Mouse (Mus musculus): Measurements from ENCODE around the gene Gm20671. TPM values are rescaled to one million over a fixed set of nuclear protein-coding genes. Genes with fewer than 3 reads are reported as not detected.
"Not testable (repeated sequence)": the region's sequence is repeated elsewhere in the genome, so short reads cannot be mapped to it uniquely, and the experiment has no call there.

Gene Gm20671
- polyA plus RNA-seq, 1 experiment from 2014 or later = not detected

- not testable (repeated sequence) for DNase-seq (ENCODE audit: low spot score, missing footprints); H3K27ac ChIP-seq (ENCODE audit: low read depth, low read length); H3K9me3 ChIP-seq (ENCODE audit: control insufficient read depth, low read length); H3K4me1 ChIP-seq (ENCODE audit: control insufficient read depth, insufficient read depth, low read length); H3K4me3 ChIP-seq (ENCODE audit: low read depth, low read length); H3K4me2 ChIP-seq; H3K27me3 ChIP-seq (ENCODE audit: control insufficient read depth, insufficient read depth, low read length); H3K9ac ChIP-seq (ENCODE audit: low read length); ATAC-seq (ENCODE audit: low FRiP score)
- H3K36me3 ChIP-seq (ENCODE audit: control insufficient read depth, insufficient read depth, low read length) = peaks cover 19% of the 10 kb centered on the region
- WGBS = 87% methylated on average over 1 of the region's 1 CpGs
Observed at GRCm38 (mm10) chr5:32828766-32829165, 1.9 kb upstream of the Gm20671 start.

GRCm38 (mm10) chr5:32820471-32820870, 6.4 kb downstream of the Gm20671 start:
- ATAC-seq (ENCODE audit: low FRiP score) (no peak), DNase-seq (ENCODE audit: low spot score, missing footprints) (no peak)
- Histone ChIP-seq H3K9me3 (ENCODE audit: control insufficient read depth, low read length) (no peaks in the 10 kb centered on the region), H3K4me2 (no peak overlapping the region), H3K36me3 (ENCODE audit: control insufficient read depth, insufficient read depth, low read length) (peaks cover 14% of the 10 kb centered on the region), H3K27ac (ENCODE audit: low read depth, low read length) (no peak overlapping the region), H3K4me3 (ENCODE audit: low read depth, low read length) (no peak overlapping the region), H3K4me1 (ENCODE audit: control insufficient read depth, insufficient read depth, low read length) (no peaks in the 10 kb centered on the region), H3K9ac (ENCODE audit: low read length) (no peak overlapping the region), H3K27me3 (ENCODE audit: control insufficient read depth, insufficient read depth, low read length) (no peaks in the 10 kb centered on the region)
- WGBS = 93% methylated on average over 8 of the region's 8 CpGs

- H3K4me3 ChIP-seq (ENCODE audit: low read depth, low read length) = no peak overlapping the region
- no peaks in the 10 kb centered on the region for H3K9me3 ChIP-seq (ENCODE audit: control insufficient read depth, low read length)
- H3K4me2 ChIP-seq = no peak overlapping the region
- no peak for ATAC-seq (ENCODE audit: low FRiP score)
- WGBS = 94% methylated on average over 4 of the region's 4 CpGs
- H3K9ac ChIP-seq (ENCODE audit: low read length) = no peak overlapping the region
- no peaks in the 10 kb centered on the region for H3K4me1 ChIP-seq (ENCODE audit: control insufficient read depth, insufficient read depth, low read length)
- DNase-seq (ENCODE audit: low spot score, missing footprints) = no peak
- H3K27ac ChIP-seq (ENCODE audit: low read depth, low read length) = no peak overlapping the region
- H3K36me3 ChIP-seq (ENCODE audit: control insufficient read depth, insufficient read depth, low read length) = peaks cover 7% of the 10 kb centered on the region
- no peaks in the 10 kb centered on the region for H3K27me3 ChIP-seq (ENCODE audit: control insufficient read depth, insufficient read depth, low read length)
Observed at GRCm38 (mm10) chr5:32815396-32815795, 11.5 kb downstream of the Gm20671 start.

- H3K27ac ChIP-seq (ENCODE audit: low read depth, low read length); DNase-seq (ENCODE audit: low spot score, missing footprints); H3K9ac ChIP-seq (ENCODE audit: low read length); H3K4me3 ChIP-seq (ENCODE audit: low read depth, low read length); H3K36me3 ChIP-seq (ENCODE audit: control insufficient read depth, insufficient read depth, low read length); ATAC-seq (ENCODE audit: low FRiP score); H3K4me1 ChIP-seq (ENCODE audit: control insufficient read depth, insufficient read depth, low read length); H3K9me3 ChIP-seq (ENCODE audit: control insufficient read depth, low read length); H3K4me2 ChIP-seq; H3K27me3 ChIP-seq (ENCODE audit: control insufficient read depth, insufficient read depth, low read length): not testable (repeated sequence)
- WGBS = 75% methylated on average over 1 of the region's 1 CpGs
Observed at GRCm38 (mm10) chr5:32786454-32786853, 40.5 kb downstream of the Gm20671 start.

GRCm38 (mm10) chr5:32785313-32785915, 41.5 kb downstream of the Gm20671 start, which contains the start of gene Pisd:
TSS of gene Pisd (minus strand) at chr5:32785646.
- H3K4me3 ChIP-seq (ENCODE audit: low read depth, low read length) = peak within 1 kb of the TSS; percentile 90
- peak within 1 kb of the TSS; percentile 88 for H3K4me2 ChIP-seq
- H3K27ac ChIP-seq (ENCODE audit: low read depth, low read length) = no peak within 1 kb of the TSS
- ATAC-seq (ENCODE audit: low FRiP score) (peak; percentile 100), DNase-seq (ENCODE audit: low spot score, missing footprints) (peak; percentile 97)
- peaks cover 5% of the 10 kb centered on the region for H3K4me1 ChIP-seq (ENCODE audit: control insufficient read depth, insufficient read depth, low read length)
- H3K36me3 ChIP-seq (ENCODE audit: control insufficient read depth, insufficient read depth, low read length) = no peaks in the 10 kb centered on the region
- H3K9ac ChIP-seq (ENCODE audit: low read length) = peak within 1 kb of the TSS; percentile 77
- WGBS = under 1% methylated on average over 52 of the region's 52 CpGs
- no peaks in the 10 kb centered on the region for H3K9me3 ChIP-seq (ENCODE audit: control insufficient read depth, low read length)
- H3K27me3 ChIP-seq (ENCODE audit: control insufficient read depth, insufficient read depth, low read length) = no peaks in the 10 kb centered on the region

GRCm38 (mm10) chr5:32784726-32785125, 42.2 kb downstream of the Gm20671 start:
- H3K9ac ChIP-seq (ENCODE audit: low read length) = peak overlapping the region; percentile 77
- H3K27ac ChIP-seq (ENCODE audit: low read depth, low read length) = no peak overlapping the region
- 23% methylated on average over 5 of the region's 5 CpGs for WGBS
- ATAC-seq (ENCODE audit: low FRiP score) = no peak
- no peaks in the 10 kb centered on the region for H3K36me3 ChIP-seq (ENCODE audit: control insufficient read depth, insufficient read depth, low read length)
- peak overlapping the region; percentile 90 for H3K4me3 ChIP-seq (ENCODE audit: low read depth, low read length)
- no peaks in the 10 kb centered on the region for H3K9me3 ChIP-seq (ENCODE audit: control insufficient read depth, low read length)
- peaks cover 5% of the 10 kb centered on the region for H3K4me1 ChIP-seq (ENCODE audit: control insufficient read depth, insufficient read depth, low read length)
- H3K27me3 ChIP-seq (ENCODE audit: control insufficient read depth, insufficient read depth, low read length) = no peaks in the 10 kb centered on the region
- peak overlapping the region; percentile 88 for H3K4me2 ChIP-seq
- DNase-seq (ENCODE audit: low spot score, missing footprints) = peak; percentile 83

- Histone ChIP-seq H3K4me2 (no peak overlapping the region), H3K27me3 (ENCODE audit: control insufficient read depth, insufficient read depth, low read length) (no peaks in the 10 kb centered on the region), H3K4me1 (ENCODE audit: control insufficient read depth, insufficient read depth, low read length) (peaks cover 5% of the 10 kb centered on the region), H3K4me3 (ENCODE audit: low read depth, low read length) (no peak overlapping the region), H3K9ac (ENCODE audit: low read length) (no peak overlapping the region), H3K27ac (ENCODE audit: low read depth, low read length) (no peak overlapping the region), H3K9me3 (ENCODE audit: control insufficient read depth, low read length) (no peaks in the 10 kb centered on the region), H3K36me3 (ENCODE audit: control insufficient read depth, insufficient read depth, low read length) (no peaks in the 10 kb centered on the region)
- 96% methylated on average over 5 of the region's 5 CpGs for WGBS
- no peak for DNase-seq (ENCODE audit: low spot score, missing footprints)
- ATAC-seq (ENCODE audit: low FRiP score) = no peak
Observed at GRCm38 (mm10) chr5:32781596-32781995, 45.3 kb downstream of the Gm20671 start.

GRCm38 (mm10) chr5:32778168-32778567, 48.7 kb downstream of the Gm20671 start:
- DNase-seq (ENCODE audit: low spot score, missing footprints) = no peak
- Histone ChIP-seq H3K27ac (ENCODE audit: low read depth, low read length) (no peak overlapping the region), H3K9ac (ENCODE audit: low read length) (no peak overlapping the region), H3K4me3 (ENCODE audit: low read depth, low read length) (no peak overlapping the region), H3K4me2 (no peak overlapping the region), H3K9me3 (ENCODE audit: control insufficient read depth, low read length) (no peaks in the 10 kb centered on the region), H3K4me1 (ENCODE audit: control insufficient read depth, insufficient read depth, low read length) (no peaks in the 10 kb centered on the region), H3K36me3 (ENCODE audit: control insufficient read depth, insufficient read depth, low read length) (0 out of 2 replicates have a peak, but pooled peaks cover 5% of the 10 kb centered on the region), H3K27me3 (ENCODE audit: control insufficient read depth, insufficient read depth, low read length) (no peaks in the 10 kb centered on the region)
- ATAC-seq (ENCODE audit: low FRiP score) = no peak
- WGBS = 92% methylated on average over 3 of the region's 3 CpGs

- no peak overlapping the region for H3K9ac ChIP-seq (ENCODE audit: low read length)
- 0 out of 2 replicates have a peak, but pooled peaks cover 5% of the 10 kb centered on the region for H3K36me3 ChIP-seq (ENCODE audit: control insufficient read depth, insufficient read depth, low read length)
- no peak overlapping the region for H3K4me3 ChIP-seq (ENCODE audit: low read depth, low read length)
- no peak overlapping the region for H3K4me2 ChIP-seq
- DNase-seq (ENCODE audit: low spot score, missing footprints) = no peak
- WGBS = 89% methylated on average over 2 of the region's 2 CpGs
- H3K27me3 ChIP-seq (ENCODE audit: control insufficient read depth, insufficient read depth, low read length) = no peaks in the 10 kb centered on the region
- no peaks in the 10 kb centered on the region for H3K9me3 ChIP-seq (ENCODE audit: control insufficient read depth, low read length)
- no peak for ATAC-seq (ENCODE audit: low FRiP score)
- H3K27ac ChIP-seq (ENCODE audit: low read depth, low read length) = no peak overlapping the region
- no peaks in the 10 kb centered on the region for H3K4me1 ChIP-seq (ENCODE audit: control insufficient read depth, insufficient read depth, low read length)
Observed at GRCm38 (mm10) chr5:32772361-32772760, 54.5 kb downstream of the Gm20671 start.

Data from midbrain, embryonic 11.5 days (tissue).